Mouse (Mus musculus) kidney, adult 2 months (tissue): Measurements from ENCODE around the gene Sox13.

ENCODE experiments used
- CTCF ChIP-seq: fragments of 200-500 bp; conservative IDR thresholded peaks from 2 replicates; pipeline ENCODE4 v1.5.1; 2011; ENCODE audit warnings: low read depth, mild to moderate bottlenecking, control low read depth, low read length, moderate library complexity, mixed read lengths; ENCODE audit not compliant: insufficient read depth, insufficient read length
- POLR2A ChIP-seq: fragments of 200-500 bp; IDR thresholded peaks from one replicate; pipeline ENCODE4 v1.6.1; 2011; ENCODE audit warnings: low read depth, low read length, control low read depth

DNA sequence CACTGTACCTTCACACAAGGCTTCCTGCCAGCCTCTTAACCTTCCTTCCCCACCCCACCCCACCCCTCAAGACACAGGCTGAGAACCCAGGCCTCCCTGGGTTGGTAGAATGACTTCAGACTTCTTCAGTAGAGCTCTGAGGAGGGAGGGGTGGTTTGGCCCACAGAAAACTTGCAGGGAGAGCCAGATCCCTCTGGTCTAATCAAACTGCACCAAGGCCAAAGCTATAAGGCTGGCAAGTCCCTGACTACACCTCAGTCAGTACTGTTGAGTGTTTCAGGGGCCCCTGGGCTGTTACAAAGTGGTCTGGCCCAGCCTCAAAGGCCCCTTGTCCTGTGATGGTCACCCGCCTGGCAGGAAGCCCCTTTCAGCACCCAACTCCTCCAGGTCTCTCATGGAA lies 6.6 kb downstream of the Sox13 start:
- TF ChIP-seq CTCF = no peak
- TF ChIP-seq POLR2A = no peak
